Mouse (Mus musculus): ENCODE results near the gene Arid3c. TPM values are rescaled to one million over a fixed set of nuclear protein-coding genes. Genes with fewer than 3 reads are reported as not detected.
"Not testable (repeated sequence)": the region's sequence is repeated elsewhere in the genome, so short reads cannot be mapped to it uniquely, and the experiment has no call there.

Gene Arid3c
- polyA plus RNA-seq, 1 experiment: 1.9 TPM

DNA sequence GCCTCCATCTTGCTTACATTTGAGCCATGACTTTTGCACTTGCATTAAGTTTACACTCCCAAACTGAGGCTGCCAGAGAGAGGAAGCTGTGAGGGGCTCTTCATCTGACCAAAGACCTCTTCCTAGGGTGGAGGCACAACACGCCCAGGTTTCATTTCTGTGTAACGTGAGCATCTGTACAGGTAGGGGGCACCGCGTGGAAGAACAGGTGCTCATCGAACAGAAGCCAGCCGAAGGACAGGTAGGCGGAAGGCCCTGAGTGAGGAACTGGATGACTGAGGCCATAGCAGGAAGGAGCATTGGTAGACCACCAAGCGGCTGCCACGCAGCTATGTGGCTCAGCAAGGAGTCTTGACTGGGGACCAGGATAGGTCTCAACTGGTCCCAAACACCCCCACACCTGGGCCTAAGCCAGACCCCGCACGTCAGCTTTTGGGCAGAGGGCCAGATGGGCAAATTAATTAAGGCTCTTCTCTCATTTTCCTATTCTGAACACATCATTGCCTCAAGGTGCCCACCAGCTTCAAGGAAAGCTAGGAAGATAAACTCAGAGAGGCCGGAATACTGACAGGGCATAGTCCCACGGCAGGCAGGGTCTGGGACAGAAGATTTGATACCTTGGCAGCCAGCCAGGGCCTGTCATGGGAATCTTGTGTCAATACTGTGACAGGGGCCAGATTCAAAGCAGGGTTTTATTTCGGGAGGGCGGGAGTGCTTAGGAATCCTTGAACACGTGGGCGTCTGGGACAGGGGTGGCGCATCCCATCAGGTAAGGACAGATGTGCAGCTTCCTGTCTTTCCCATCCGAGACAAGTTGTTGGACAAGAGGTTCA lies 24.8 kb downstream of the Arid3c start:
- DNase-seq (ENCODE audit: low spot score): no peak

DNA sequence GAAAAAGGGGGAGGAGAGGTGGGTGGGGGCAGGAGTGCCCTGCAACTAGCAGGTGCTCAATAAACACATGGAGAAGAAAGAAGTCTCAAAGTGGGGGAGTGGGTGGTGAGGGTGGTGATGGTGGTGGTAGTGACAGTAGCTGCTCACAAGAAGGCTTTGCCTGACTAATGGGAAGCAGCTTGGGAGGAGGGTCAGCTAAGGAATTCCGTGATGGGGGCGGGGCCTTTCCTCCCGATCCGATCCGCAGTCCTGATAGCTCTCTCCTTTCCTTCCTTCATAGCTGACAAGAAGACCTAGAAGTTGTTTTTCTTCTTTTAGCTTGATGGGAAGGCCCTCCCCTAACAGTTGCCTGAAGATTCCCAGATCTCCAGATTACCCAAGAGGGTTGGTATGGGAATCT lies 26.3 kb downstream of the Arid3c start:
- DNase-seq (ENCODE audit: low spot score): no peak

DNA sequence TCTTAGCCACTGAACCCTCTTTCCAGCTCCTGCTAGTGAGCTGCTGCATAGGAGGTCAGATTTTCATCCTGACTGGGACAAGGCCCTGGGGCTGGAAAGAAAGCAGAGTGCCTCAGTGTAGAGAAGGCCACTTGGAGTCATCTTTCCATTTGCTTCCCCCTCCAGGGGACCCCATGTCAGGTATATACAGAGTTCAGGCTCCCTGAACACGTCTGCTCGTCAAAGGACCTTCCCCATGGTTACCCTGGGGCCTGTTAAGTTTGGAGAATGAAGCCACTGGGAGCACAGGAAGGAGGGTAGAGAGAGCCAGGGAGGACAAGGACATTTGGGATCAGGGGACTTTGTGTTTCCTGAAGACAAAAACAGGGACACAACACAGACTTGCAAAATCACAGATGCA lies 28.7 kb downstream of the Arid3c start:
- not testable (repeated sequence) for DNase-seq (ENCODE audit: low spot score)

DNA sequence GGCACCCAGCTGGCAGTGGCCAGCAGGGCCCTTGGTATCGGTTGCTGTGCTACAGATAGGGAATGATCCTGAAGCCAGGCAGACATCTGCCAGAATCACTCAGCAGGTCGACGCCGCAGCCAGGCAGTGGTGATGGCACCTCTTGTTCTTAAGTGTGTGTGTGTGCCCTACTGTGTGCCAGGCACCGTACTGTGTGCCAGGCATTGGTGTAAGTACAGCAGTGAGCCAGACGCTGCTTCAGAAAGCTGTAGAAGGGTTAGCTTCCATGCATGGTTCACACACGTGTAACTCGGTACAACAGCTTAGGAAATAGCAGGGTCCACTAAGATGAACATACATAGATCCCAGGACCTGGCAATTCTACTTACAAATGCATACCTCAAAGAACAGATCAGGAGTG lies 30.7 kb downstream of the Arid3c start:
- not testable (repeated sequence) for DNase-seq (ENCODE audit: low spot score)

DNA sequence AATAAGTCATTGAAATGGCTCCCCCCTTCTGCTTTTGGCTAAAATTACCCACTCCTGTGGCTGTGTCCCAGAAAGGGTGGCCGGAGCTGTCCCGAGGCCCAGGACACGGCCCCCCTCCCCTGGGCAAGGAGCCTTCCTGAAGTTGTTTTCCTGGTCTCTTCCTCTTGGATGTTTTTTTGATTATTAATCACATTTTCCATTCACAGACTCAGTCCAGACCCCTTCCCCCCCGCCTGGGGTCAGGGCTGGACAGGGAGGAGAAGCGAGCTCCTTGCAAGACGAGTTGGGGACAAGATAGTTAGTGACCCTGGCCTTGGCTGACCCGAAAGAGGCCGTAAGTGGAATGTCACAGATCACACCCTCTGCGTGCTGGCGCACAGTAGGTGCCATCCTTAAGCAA lies 31.2 kb downstream of the Arid3c start, which contains the start of gene Il11ra1:
Gene Il11ra1, plus strand, starts transcription at position 207 of the 400 bp plus-strand sequence.
- not testable (repeated sequence) for DNase-seq (ENCODE audit: low spot score)

DNA sequence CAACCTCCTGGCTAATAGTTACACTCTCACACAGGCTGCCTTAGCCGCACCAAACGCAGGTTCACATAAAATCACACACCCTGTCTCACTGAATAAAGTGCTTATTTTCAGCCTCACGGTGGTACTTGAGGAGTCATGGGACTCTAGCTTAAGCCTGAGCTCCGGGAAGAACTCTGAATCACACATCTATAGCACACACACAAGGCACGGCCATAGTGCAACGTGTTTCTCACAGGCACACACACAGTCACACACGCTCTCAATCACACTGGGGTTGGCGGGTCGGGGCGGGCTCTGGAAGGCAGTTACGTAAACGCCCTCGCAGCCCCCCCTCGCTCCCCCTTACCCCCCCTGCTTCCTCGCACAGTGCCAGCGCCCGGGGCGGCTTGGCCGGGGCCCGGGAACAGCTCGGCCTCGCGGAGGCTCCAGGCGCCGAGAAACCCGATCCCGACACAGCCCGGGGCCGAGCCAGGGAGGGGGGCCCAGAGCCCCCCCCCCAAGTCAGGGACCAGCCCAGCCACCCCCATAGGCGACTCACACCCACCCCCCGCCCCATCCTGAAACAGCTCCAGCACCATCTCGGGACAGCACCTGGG lies 32.4 kb downstream of the Arid3c start:
- DNase-seq (ENCODE audit: low spot score): not testable (repeated sequence)

DNA sequence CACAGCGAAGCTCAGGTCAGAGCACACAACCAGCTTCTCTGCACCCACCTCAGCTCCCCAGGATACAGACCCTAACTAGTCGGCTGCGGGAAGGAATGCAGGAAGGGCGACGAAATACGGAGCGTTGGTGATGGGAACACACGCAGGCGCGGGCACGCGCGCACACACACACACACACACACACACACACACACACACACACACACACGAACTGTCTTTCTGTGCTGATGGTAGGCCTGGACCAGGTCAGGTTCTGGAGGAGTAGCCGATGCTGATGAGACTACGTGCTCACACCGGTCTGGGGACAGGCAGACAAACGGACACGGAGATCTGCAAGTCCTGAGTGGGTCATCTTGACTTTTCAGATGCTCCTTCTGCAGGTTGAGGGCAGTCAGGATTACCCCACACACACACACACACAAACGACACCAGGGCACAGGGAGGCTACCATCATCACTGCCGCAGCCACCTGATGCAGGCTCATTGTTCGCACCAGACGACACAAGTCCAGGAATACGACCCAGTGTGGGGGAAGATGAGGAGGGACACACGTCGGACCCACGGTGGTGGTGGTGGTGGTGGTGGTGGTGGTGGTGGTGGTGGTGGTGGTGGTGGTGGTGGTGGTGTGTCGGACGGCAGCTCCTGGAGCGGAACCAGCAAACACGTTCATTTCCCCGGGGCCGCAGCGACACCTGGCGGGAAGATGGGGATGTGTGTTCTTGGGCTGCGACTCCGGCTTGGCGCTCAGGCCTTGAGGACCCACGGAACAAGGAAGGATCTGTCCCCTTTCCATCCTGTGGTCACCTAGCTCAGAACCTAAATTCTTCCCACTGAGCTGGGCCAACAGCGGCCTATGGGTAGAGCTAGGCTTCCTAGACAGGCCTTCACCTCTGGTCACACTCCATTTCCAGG lies 33.8 kb downstream of the Arid3c start, which contains the start of gene Cntfr:
Gene Cntfr, minus strand, starts transcription at position 160 of the 912 bp plus-strand sequence.
- DNase-seq (ENCODE audit: low spot score): peak; percentile 78

DNA sequence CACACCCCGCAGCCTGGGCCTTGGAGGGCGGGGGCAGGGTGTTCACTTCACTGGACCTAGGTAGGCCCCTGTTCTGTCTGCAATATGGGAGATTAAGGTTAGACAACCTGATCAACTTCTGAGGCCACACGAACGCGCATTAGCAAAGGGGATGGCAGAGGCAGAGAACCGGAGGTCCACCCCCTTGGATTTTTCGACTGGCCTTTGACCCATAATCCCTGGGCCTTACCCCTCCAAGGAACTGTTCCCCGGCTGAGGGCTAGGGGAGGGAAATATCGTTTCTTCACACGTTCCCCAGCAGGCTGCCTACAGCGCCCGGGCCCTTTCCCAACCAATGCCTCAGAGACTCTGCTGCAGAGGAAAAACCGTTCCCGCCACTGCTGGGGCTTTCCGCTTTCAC lies 34.5 kb downstream of the Arid3c start:
- not testable (repeated sequence) for DNase-seq (ENCODE audit: low spot score)

DNA sequence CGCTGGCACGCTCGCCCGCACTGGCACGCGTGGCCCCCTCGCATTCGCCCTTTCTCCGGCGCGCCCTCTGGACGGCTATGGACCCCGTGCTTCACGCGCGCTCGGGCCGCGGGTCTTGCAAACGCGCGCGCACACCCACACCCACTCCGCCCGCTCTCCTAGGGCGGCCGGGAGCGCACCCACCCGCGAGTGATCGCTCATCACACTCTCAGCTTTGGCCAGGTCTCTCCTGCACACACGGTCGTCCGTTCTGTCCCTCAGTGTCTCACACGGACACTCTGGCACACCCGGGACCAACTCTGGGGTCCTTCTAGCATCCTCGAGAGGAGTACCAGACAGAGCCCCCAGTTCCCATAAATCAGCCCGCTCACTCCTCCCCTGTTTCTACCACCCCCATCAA lies 35.1 kb downstream of the Arid3c start:
- DNase-seq (ENCODE audit: low spot score): not testable (repeated sequence)

DNA sequence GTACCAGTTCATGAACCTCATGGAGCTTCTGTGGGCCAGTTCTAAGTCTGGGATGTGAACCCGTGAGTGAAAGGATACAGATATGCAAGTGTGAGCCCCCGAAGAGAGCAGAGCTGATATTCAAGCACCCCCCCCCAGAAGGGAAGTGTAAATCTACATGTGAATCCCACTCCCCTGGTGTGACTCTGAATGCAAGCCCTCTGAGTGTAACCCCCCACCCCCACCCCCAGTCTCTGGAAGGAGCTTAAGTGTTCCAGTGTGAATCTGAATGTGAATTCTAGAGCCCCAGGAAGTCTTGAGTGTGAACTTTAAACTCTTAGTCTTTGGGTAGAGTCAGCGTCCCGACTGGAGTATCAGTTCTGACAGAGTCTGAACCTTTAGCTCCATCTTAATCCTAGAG lies 37.4 kb downstream of the Arid3c start:
- DNase-seq (ENCODE audit: low spot score): not testable (repeated sequence)

DNA sequence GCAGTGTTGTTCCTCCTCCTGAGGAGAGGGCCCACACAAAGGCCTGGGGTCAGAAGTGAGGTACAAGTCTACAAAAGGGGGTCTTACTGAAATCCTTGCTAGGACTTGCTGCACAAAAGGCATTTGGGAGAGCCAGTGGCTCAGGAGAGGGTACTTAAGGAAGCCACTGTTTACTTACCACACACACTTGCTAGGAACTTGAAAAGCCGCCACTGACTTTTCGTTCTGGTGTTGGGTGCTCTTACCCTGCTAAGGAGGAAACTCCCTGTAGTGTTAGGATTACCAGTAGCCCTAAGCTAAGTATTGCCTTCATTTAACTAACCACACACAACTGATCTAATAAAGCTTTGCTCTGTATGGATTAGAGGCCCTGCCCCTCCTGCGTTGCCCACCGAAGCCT lies 40.9 kb downstream of the Arid3c start:
- not testable (repeated sequence) for DNase-seq (ENCODE audit: low spot score)

DNA sequence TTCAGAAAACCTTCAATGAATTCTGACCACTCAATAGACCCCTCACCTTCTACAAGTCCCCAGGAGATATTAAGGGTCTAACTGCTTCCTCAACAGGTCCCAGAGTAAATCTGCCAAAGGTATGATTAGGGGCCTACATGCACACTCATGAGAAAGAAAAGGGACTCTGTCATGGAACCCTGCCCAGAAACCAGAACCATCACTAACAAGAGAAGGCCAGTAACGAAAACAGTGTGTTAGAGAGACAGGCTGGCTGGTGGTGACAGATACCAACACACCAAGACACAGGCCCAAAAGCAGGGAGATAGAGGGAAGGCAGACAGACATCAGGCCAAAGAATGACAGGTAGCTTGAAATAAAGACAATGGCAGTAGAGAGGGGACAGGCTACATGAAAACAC lies 42.4 kb downstream of the Arid3c start:
- not testable (repeated sequence) for DNase-seq (ENCODE audit: low spot score)

DNA sequence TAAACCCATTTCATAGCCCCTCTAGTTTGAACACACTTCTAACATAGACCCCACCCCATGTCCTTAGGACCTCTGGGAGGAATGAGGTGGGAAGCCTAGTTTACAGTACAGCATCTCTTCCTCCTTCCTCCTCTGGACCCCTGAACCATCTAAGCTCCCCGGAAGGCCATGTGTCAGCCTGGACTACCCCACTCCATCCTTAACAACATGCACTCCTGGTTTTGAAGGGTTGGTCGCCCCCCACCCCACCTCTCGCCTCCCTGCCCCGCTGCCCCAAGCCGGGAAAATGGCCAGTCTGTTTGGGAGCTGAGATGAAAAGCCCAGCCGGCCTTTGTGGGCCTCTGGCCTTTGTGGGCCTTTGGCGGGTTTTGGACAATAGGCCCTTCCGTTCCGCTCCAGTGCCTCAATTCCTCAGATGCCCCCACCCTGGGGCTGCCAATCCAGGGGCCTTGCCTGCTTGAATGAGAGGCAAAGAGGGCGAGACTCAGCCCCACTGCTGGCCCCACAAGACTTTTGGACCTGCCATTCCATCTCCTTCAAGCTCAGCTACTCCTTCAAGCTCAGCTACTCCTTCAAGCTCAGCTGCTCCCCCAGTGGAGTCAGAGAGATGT lies 45.0 kb downstream of the Arid3c start:
- DNase-seq (ENCODE audit: low spot score): not testable (repeated sequence)

DNA sequence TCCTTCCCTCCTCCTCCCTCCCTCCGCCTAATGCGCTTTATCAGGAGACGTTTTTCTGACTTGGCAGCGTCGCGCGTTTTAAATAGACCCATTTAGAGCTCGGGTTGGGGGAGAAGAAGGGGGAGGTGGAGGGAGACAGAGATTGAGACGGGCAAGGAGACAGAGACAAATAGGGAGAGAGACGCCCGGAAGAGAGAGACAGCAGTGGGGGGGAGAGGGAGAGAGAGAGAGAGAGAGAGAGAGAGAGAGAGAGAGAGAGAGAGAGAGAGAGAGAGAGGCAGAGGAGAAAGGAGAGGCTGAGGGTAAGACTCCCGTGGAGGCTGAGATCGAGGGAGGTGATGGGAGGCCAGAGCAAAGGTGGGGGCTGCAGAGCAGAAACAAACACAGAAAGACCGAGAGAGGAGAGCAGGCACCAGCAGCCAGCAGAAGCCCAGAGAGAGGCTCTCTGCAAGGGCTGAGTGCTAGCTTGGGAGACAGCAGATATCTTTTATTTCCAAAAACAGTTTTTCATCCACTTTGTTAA lies 46.0 kb downstream of the Arid3c start:
- not testable (repeated sequence) for DNase-seq (ENCODE audit: low spot score)

DNA sequence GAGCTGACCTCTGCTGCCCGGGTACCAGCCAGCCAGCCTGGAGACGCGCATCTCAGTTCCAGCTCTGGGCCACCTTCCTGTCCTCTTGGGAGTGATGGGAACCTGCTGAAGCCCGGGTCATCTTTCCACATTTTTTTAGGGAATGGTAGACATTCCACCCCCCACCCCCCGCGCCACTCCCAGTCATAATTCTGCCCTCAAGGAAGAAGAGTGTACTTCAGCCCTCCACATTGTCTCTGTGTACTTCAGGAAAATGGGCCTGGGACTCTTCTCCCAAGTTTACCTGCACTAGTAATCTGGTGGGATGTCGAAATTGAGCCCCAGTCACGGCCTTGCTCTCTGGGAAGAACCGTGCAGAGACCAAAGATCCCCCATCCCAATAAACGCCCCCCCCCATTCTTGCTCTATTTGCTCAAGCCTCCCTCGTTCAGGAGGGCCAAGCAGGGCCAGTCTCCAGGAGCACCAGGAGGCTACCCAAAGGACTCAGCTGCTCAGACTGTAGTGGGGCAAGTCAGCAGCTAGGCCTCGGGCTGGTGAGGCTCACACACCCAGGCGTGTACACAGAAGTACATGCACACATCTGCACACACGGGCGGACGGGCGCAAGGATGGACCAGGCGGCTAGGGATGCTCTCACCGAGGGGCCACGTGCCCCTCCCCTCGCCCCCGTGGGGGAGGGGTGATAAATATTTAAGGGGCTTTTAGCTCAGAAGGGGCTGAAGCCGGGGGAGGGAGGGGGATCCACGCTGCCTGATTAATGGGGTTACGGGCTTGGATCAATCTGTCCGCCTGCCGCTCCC lies 46.6 kb downstream of the Arid3c start:
- not testable (repeated sequence) for DNase-seq (ENCODE audit: low spot score)

DNA sequence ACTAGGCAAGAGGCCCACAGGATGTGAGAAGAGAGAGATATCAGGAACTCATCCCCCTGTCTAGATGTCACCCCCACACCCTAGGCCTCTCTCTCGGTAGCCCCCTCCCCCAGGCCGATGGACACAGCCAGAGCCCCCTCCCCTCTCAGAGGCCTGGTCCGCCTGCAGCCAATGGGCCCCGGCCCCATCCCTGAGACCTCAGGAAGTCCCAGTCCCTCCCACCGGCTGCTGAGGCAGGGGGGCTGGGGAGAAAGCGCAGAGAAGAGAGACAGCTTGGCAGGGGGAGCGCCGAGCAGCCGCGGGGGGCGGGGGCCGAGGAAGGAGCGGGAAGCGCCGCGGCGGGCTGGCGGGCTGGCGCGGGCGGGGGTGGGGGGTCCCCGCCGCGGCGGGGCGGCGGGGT lies 47.6 kb downstream of the Arid3c start:
- DNase-seq (ENCODE audit: low spot score): not testable (repeated sequence)

DNA sequence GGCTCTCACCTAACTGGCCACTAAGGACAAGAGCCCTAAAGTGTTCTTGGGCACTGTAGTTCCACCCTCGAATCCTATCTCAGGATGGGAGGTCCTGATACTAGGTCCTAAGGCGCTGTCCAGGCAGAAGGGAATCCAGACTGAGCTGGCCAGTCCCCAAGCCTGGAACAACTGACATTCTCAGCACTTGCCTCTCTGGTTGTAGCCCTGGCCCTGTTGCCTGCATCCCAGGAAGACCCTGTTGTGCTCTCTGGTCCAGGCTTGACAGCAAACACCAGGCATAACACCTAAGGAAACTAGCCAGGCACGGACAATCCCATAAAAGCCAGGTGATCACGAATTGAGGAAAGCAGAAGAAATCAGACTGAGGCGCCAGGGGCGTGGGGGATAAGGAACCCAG lies 48.2 kb downstream of the Arid3c start:
- DNase-seq (ENCODE audit: low spot score): no peak

DNA sequence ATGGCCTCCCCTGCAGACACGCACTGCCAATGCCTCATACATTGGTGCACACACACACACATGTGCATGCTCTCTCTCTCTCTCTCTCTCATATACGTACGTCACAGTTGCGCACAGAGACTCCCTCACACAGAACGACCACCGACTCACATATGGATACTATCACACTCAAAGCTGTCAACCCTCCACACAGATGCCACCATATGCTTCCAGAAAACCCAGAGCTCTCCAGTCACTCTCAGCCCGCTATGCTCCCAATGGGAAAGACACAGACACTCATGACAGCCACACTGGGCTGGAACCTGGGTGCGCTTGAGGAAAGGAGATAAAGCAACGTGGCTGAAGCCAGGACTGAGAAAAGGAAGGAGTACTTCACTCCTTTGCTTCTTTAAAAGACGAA lies 49.0 kb downstream of the Arid3c start:
- DNase-seq (ENCODE audit: low spot score): no peak

DNA sequence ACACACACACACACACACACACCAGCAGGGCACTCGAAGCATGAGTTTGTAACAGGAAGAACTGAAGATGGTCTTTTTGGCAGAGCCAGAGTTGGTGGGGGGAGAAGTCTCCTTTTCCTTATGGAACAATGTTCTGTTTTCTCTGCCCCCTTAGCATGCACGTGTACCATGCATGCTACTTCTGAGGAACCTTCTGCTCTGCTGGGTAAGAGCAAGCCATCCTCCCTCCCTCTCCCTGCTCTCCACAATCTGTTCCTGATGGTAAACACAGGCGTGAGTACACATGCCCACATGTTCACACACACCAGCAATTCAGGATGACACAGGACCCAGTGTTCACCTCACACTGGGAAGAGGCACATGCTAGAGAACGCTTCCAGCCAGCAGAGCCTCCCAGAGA lies 49.8 kb downstream of the Arid3c start:
- DNase-seq (ENCODE audit: low spot score): no peak

DNA sequence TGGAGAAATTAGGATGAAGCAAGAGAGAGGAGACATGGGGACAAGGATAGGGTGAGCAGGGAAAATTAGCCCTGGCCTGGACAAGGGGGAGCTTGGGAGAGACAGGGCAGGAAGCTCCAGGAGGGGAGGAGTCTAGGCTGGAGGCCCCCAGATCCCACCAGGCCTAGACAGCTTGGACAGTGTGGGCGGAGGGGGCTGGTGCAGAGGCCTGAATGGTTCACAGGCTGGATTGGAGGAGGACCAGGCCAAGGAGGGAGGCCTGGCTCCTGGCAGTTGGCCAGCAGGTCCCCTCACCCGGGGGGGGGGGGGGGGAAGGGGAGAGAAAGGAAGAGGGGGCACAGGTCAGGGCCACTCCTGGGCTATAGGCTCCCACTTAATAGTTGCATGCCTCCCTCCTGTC lies 51.7 kb downstream of the Arid3c start:
- no peak for DNase-seq (ENCODE audit: low spot score)

DNA sequence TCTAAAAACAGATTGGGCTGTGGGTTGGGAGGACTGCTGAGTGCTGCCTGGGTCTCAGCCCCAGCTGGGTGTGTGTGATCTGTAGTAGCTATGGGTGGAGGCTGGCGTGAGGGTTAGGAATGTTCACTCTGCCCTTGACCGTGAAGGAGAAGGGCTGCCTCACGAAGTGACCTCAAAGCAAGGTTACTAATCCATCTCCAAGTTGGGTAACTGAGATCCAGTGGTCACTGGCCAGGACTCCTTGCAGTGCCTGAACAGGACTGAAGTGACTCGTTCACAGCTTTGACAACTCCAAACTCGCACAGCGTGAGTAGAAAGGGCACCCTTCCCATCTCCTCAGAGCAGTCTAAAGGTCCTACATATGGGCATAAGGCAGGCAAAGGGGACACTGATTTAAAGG lies 52.1 kb downstream of the Arid3c start:
- DNase-seq (ENCODE audit: low spot score): no peak

Data from urinary bladder, adult 2 months (tissue).